Mouse (Mus musculus): Measurements from ENCODE around the gene Neurog1.

The Neurog1 gene

GRCm38 (mm10) chr13:56258196-56259020 lies 6.4 kb upstream of the Neurog1 start:
- DNase-seq (ENCODE audit: low read depth, low spot score) = peak; percentile 67

GRCm38 (mm10) chr13:56257469-56258153 lies 5.6 kb upstream of the Neurog1 start:
- DNase-seq (ENCODE audit: low read depth, low spot score) = no peak

- no peak for DNase-seq (ENCODE audit: low read depth, low spot score)
Measured at GRCm38 (mm10) chr13:56256716-56257299, 4.8 kb upstream of the Neurog1 start.

- DNase-seq (ENCODE audit: low read depth, low spot score) = no peak
Measured at GRCm38 (mm10) chr13:56253379-56253778, 1.4 kb upstream of the Neurog1 start.

- no peak for DNase-seq (ENCODE audit: low read depth, low spot score)
Measured at GRCm38 (mm10) chr13:56252783-56253182, 820 bp upstream of the Neurog1 start.

GRCm38 (mm10) chr13:56251176-56251923 lies 613 bp downstream of the Neurog1 start:
- peak; percentile 64 for DNase-seq (ENCODE audit: low read depth, low spot score)

GRCm38 (mm10) chr13:56250551-56251161 lies 1.3 kb downstream of the Neurog1 start:
- no peak for DNase-seq (ENCODE audit: low read depth, low spot score)

GRCm38 (mm10) chr13:56249593-56250341 lies 2.2 kb downstream of the Neurog1 start:
- DNase-seq (ENCODE audit: low read depth, low spot score) = no peak

GRCm38 (mm10) chr13:56243104-56243503 lies 8.9 kb downstream of the Neurog1 start:
- peak; percentile 61 for DNase-seq (ENCODE audit: low read depth, low spot score)

GRCm38 (mm10) chr13:56240012-56240770 lies 11.8 kb downstream of the Neurog1 start:
- DNase-seq (ENCODE audit: low read depth, low spot score) = no peak

GRCm38 (mm10) chr13:56237905-56238304 lies 14.1 kb downstream of the Neurog1 start:
- DNase-seq (ENCODE audit: low read depth, low spot score) = no peak

GRCm38 (mm10) chr13:56236194-56236593 lies 15.8 kb downstream of the Neurog1 start:
- DNase-seq (ENCODE audit: low read depth, low spot score) = peak; percentile 63

GRCm38 (mm10) chr13:56228790-56229189 lies 23.2 kb downstream of the Neurog1 start:
- DNase-seq (ENCODE audit: low read depth, low spot score) = no peak

GRCm38 (mm10) chr13:56226175-56226954 lies 25.6 kb downstream of the Neurog1 start:
- DNase-seq (ENCODE audit: low read depth, low spot score) = no peak

- DNase-seq (ENCODE audit: low read depth, low spot score) = peak; percentile 30
Measured at GRCm38 (mm10) chr13:56223625-56224024, 28.3 kb downstream of the Neurog1 start.

- no peak for DNase-seq (ENCODE audit: low read depth, low spot score)
Measured at GRCm38 (mm10) chr13:56222849-56223246, 29.1 kb downstream of the Neurog1 start.

- peak; percentile 85 for DNase-seq (ENCODE audit: low read depth, low spot score)
Measured at GRCm38 (mm10) chr13:56221995-56222848, 29.7 kb downstream of the Neurog1 start.

Data from ZHBTc4 (cell line).